Mouse (Mus musculus) heart, adult 11 months (tissue): ENCODE measurements around the gene Tpk1.

Source experiments
- DNase-seq: peaks from one replicate; pipeline ENCODE4 v3.0.0; 2022

Tpk1 gene

DNA sequence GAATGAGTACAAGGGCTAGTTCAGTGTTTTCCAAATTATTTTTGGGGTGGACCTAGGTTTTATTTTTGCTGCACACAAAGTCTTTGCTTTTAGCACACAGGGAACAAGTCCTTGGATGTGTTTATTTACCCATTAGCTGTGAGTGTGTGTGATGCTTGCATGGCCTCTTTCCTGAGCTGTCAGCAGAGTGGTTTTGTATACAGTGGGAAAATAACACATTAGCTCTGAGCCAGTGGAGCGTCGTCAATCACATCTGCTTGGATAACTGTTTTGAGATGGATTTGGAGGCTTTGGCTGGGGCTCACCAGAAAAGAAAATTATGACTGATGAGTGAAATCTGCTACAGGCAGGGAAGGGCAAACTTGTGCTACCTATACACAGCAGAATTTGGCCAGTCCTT, 323.7 kb downstream of the Tpk1 start:
- DNase-seq = no peak

DNA sequence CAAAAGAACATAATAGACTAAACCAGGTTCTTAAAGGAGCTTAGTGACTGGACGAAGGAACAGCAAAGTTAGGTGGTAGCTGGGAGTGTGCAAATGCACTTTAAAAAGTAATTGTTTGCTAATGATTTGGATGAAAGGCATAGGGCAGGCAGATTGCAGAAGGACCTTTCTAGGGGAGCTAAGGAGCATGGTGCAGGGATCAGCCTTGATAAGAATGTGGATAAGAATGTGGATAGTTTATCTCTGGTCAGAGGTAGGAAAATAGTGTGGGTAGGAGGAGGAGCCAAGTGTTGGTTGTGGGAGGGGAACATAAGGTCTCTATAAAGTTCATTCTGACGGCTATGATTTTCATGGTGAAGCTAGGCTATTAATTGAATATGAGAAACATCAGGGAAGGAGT, 327.3 kb downstream of the Tpk1 start:
- no peak for DNase-seq

DNA sequence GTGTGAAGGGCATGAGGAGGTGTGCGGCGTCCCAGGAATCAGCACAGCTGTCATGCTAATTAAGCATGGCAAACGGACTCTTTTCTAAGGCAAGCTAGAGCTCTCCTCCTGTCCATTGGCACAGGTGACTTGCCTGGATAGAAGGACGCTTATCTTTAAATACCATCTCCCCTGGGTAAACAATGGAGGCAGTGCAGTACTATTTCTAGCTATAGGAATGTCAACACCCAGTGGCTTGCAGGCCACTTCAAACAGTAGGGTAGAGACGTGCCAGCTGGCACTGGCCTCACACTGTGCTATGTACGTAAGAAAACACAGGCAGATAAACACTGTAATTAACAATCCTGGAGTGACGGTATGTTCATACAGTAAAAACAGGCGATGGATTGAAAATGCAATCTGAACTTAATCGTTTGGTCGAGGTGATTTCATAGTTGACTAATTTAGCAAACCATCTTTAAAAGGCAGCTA, 328.6 kb downstream of the Tpk1 start:
- DNase-seq = peak; percentile 98

DNA sequence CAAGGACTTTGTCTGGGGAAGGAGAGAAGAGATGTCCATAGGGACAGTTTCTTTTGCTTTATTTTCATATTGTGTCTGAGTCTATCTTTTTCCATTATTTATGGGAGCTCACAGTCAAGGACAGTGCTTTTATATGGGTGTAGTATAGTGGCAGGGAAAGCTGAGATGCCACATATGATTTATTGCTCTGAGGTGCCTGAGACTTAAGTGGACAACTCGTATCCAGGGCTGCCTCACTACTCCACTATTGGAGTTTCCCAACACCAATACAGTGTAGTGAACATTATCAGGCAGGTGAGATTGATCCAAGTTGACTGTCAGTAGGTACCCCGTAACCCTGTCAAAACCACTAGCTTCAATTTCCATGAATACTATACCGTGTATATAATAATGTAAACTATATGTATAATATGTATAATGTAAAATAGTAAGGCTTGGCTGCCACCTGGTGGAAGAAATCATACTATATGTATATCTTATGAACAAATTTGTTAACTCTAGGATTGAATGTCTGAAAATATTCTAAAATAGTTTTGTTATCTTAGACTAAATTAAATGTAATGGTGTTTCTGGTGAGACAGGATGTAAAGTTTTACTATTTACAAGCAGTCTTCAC, 330.4 kb downstream of the Tpk1 start:
- peak; percentile 45 for DNase-seq

DNA sequence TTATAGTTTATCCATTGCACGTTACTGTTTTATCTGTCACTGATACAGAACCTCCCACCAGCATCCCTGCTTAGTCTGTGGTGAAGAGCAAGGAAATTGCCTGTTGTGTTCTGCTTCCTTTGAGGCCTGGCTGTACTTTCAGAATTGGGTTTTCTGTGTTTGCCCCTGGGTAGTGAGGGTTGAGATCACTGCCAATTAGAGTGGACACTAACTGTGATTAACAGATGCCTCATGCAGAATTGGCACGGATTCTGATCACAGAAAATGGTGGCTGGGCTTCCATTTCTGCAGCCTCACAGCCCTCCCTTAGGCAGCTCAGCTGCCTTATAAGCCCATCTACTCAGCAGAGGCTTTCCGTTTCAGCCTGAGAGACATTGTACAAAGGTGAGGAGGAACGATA, 332.6 kb downstream of the Tpk1 start:
- DNase-seq = no peak

DNA sequence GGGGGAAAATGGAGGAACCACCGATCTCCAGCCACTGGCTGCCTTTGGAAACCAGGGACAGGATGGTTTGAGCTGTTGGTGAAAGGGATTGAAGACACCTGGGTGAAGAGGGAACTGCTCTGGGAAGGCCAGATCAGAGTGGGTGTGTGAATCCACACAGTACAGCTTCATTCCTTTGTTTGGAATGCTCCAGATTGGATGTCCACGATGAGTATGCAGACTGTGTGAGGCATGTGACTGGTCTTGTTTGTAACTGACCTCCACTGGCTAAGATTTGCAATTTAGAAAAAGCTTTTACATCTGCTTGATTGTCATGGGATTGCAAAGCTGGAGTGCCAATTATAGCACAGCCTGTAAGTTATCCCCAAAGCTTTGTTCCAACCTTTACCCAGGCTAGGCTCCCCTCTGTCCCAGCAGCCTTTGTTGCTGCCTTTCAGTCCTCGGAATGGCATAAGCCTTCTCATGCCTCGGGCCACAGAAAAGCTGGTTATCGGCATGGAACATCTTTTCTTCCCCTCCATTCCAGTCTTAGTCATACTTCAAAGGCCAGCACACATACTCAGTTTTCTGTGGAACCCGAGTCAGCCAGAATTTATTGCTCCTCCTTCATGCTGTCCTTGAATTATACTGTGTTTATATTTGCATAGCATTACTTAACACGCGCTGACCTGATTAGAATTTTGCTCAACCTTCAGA, 353.0 kb downstream of the Tpk1 start:
- peak; percentile 24 for DNase-seq

DNA sequence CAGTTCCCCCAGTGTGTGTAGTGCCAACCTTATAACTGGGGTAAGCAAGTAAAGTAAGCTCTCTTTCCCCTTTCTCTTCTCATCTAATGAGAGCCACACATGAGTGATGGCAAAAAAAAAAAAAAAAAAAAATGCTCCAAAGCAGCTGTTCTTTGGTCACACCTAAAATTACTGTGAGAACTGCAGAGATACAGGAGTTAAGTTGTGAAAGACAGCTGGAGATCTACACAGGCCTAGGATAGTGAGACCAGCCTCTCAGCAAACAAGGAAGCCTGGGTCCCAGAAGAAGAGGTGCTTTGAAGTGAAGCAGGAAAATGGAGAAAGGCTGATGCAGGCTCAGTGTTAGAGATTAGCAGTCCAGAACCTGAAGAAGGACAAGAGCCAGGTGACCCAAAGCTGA, 353.5 kb downstream of the Tpk1 start:
- DNase-seq = peak; percentile 75

DNA sequence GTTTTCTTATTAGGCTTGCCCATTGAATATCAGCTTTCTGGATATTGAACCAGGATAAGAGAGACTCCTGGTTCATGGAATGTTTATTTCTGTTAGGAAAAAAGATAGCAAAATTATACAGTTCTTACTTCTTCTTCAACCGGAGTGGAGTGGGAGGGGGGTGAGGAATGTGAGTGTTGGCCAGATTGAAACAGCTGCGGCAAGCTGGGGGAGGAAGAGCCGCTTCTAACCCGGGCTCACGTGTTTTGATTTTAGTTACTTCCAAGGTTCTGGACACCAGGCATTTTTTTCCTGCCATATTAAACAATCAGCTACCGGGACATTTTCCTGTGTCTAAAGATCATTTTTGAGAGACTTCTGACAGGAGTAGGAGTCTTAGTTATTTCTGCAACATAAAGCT, 356.0 kb downstream of the Tpk1 start:
- peak; percentile 78 for DNase-seq

DNA sequence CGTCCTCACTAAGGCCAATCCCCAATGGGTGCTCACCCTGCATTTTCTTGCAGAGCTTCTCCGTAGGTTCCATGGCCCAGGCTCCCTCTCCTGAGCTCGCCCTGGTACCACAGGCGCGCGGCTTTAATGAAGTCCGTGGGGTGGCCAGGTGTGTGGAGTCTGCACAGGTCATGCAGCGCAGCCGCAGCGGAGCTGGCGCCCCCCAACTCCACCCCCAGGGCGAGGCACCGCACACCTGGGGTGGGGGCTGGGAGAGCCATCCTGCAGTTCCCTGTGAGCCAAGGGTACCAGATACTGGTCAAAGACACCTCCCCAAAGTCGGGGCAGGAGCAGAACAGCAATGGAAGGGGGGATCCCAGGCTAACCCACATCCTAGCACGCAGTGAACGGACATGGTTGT, 356.6 kb downstream of the Tpk1 start, which contains the start of gene Nobox:
Gene Nobox (minus strand): TSS at position 101 of the 400 bp plus-strand sequence.
- DNase-seq = peak; percentile 80

DNA sequence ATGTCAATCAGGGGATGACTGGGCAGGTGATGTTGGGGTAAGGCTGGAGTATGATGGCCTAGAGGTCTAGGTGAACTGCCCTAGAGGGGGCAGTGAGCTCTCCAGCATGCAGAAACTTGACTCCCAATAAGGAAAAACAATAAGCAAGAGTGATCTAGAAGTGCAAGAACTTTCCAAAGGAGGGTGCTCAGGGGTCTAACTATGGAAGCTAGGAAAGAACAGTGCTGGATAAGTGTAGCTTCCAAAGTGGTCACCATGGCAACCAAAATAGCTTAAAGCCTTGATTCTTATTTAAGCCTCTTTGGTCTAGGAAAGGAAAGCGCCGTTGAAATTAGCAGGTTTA, 368.6 kb downstream of the Tpk1 start:
- peak; percentile 63 for DNase-seq

DNA sequence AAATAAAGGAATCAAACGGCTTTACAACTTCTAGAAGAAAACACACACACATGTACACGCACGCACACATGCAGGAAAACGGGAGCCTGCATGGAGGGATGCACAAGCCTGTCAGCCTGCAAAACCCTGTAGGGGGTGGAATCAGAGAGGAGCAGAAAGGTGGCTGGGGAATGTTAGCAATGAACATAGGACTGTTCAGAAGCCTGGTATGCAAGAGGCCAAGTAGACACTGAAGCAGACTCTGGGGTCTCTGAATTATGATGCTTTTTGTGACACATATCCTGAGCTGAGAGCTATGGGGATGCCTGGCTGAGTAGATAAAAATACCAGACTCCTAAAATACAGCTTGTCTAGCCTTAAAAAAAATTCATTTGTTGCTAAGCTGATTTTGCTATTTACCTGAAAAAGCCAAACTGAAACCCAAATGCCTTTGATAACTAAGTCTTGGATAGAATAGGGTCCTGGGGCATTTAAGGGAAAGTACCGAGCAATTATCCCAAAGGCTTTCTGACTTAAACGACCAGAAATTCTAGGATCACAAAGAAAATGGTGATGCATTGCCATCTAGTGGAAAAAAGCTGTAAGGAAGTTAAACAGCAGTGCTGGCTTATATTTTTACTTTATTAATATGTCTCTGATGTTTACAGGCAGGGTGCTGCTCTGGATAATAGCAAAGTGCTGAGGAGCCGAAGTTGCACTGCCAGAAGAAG, 369.1 kb downstream of the Tpk1 start:
- no peak for DNase-seq

DNA sequence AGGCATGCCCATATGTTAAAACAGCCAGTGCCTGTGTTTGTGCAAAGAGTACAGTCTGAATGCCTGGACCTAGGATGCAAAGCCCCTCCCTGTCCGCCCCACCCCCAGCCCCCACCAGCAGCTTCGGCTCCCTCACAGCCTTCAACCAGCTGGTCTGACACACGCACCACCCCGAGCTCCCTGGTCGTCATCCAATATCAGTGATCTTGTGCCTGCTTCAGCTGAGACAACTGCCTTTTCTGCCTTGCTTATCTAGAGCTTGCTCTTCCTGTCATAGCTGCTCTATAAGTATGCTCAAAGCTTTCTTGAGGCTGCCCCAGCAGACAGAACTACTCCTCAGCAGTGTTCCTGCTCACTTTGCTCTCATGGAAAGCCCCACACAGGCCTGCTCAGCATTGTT, 370.2 kb downstream of the Tpk1 start:
- peak; percentile 61 for DNase-seq
